Mouse (Mus musculus) cortical plate, adult 2 months (tissue): ENCODE results near the gene Zfp410.

Source experiments
- CTCF ChIP-seq: fragments of 200-500 bp; IDR thresholded peaks from 2 replicates; pipeline ENCODE4 v1.5.1; 2011; ENCODE audit warnings: mild to moderate bottlenecking, control low read depth, low read length; ENCODE audit not compliant: insufficient read depth; ENCODE audit errors: extremely low read depth
- POLR2A ChIP-seq: fragments of 200-500 bp; IDR thresholded peaks from 2 replicates; pipeline ENCODE4 v1.6.1; 2011; ENCODE audit warnings: mild to moderate bottlenecking, low read length, control low read depth; ENCODE audit not compliant: insufficient read depth; ENCODE audit errors: extremely low read depth

DNA sequence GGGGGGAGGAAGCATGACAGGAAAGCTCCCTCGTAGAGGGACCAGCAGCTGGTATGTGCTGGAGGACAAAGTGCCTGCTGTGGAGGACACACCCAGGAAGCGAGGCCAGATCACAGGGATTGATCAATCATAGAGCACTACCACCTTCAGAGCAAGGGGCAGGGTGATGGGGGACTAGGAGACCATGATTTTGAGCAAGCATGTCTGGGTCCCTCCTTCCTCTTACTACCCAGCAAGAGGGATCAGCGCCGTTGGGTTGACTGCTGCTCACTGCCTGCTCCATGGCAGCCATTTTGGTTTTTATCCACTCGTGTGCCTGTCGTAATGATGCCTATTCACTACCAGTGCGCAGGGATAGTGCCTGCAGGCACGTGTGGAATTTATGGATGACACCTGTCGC is 47.6 kb downstream of the Zfp410 start:
- TF ChIP-seq POLR2A (no peak), CTCF (no peak)
